Mouse (Mus musculus) MEL (cell line): ENCODE results near the gene Gphb5.

Experiments used
- EP300 ChIP-seq, 2 experiments: IDR thresholded peaks; 2 replicates each; pipeline ENCODE4 v1.6.1; 2011; ENCODE audit warnings: improper control_type of control experiment in 2 of 2, low read length in 2 of 2, low read depth in 1 of 2, mild to moderate bottlenecking in 1 of 2
- GATA1 ChIP-seq: IDR thresholded peaks from 2 replicates; pipeline ENCODE4 v1.6.1; 2011; ENCODE audit warnings: low read depth, low read length, improper control_type of control experiment
- KAT2A ChIP-seq: conservative IDR thresholded peaks from 2 replicates; pipeline ENCODE4 v1.6.1; 2012; ENCODE audit warnings: low read depth, low read length, improper control_type of control experiment, inconsistent platforms
- MAFK ChIP-seq: IDR thresholded peaks from 2 replicates; pipeline ENCODE4 v1.6.1; 2011; ENCODE audit warnings: low read depth, mild to moderate bottlenecking, low read length, improper control_type of control experiment, borderline replicate concordance
- POLR2A ChIP-seq, 2 experiments: IDR thresholded peaks; 2 replicates each; pipeline ENCODE4 v1.6.1; 2011 to 2012; ENCODE audit warnings: low read length in 2 of 2, mild to moderate bottlenecking in 2 of 2, control low read depth in 1 of 2, improper control_type of control experiment in 1 of 2, low read depth in 1 of 2, moderate library complexity in 1 of 2; ENCODE audit not compliant: control insufficient read depth in 1 of 2, insufficient read depth in 1 of 2, poor library complexity in 1 of 2
- RCOR1 ChIP-seq: IDR thresholded peaks from 2 replicates; pipeline ENCODE4 v1.6.1; 2012; ENCODE audit warnings: low read depth, mild to moderate bottlenecking, inconsistent platforms, low read length, improper control_type of control experiment
- ZC3H11A ChIP-seq: IDR thresholded peaks from 2 replicates; pipeline ENCODE4 v1.6.1; 2012; ENCODE audit warnings: low read depth, mild to moderate bottlenecking, inconsistent platforms, low read length, improper control_type of control experiment

DNA sequence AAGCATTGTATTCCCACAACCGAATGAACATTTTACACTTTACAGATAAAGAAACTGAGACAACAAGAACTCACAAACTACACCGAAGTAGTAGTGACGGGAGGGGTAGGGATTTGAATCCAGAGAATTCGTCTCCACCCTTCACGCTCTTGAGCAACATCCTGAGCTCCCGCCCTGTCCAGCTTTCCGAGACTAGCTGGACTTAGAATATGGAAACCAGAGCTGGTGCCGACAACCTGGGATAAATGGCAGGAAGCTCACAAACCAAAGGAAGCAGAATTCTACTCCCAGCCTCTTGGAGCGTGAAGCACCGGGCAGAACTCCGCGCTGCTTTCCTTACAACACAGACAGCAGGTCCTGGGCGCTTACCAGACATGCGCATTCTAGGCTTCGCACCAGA, 28.7 kb downstream of the Gphb5 start:
- no peak for TF ChIP-seq GATA1
- TF ChIP-seq KAT2A = no peak
- TF ChIP-seq RCOR1 = no peak
- no peak for TF ChIP-seq POLR2A (IDR thresholded peaks at IDR 0.05; ENCODE audit: control insufficient read depth in 1 of 2, insufficient read depth in 1 of 2, low read depth in 1 of 2, low read length in 2 of 2, poor library complexity in 1 of 2)
- no peak for TF ChIP-seq MAFK
- no peak for TF ChIP-seq EP300 (IDR thresholded peaks at IDR 0.05; ENCODE audit: low read depth in 1 of 2, low read length in 2 of 2)
- TF ChIP-seq ZC3H11A = no peak
